Mouse (Mus musculus): ENCODE data around the gene Narfl.

- TF ChIP-seq GATA1 (IDR thresholded peaks at IDR 0.05; ENCODE audit: borderline replicate concordance, low read length) (no peak), FLI1 (IDR thresholded peaks at IDR 0.05; ENCODE audit: low read length) (no peak)
Measured at GRCm38 (mm10) chr17:25732082-25732481, 41.5 kb upstream of the Narfl start.

Measured in megakaryocyte, embryonic 14.5 days (primary cell).